Mouse (Mus musculus) C2C12 (cell line): ENCODE data around the gene Nxt2. TPM values are rescaled to one million over a fixed set of nuclear protein-coding genes. Genes with fewer than 3 reads are reported as not detected.

Experiments used
- H3K27me3 ChIP-seq: one replicate; pipeline ENCODE4 v1.6.1; 2011; ENCODE audit not compliant: control insufficient read depth, insufficient read depth, insufficient read length
- H3K36me3 ChIP-seq: one replicate; pipeline ENCODE4 v1.6.1; 2011; ENCODE audit not compliant: control insufficient read depth, insufficient read depth
- H3K4me3 ChIP-seq: one replicate; pipeline ENCODE4 v1.5.1; 2011; ENCODE audit warnings: mild to moderate bottlenecking, control low read depth; ENCODE audit not compliant: poor library complexity, insufficient read depth, severe bottlenecking
- H3K79me2 ChIP-seq: one replicate; pipeline ENCODE4 v1.6.1; 2011; ENCODE audit not compliant: control insufficient read depth, insufficient read depth
- H3K79me3 ChIP-seq: one replicate; pipeline ENCODE4 v1.6.1; 2011; ENCODE audit warnings: low read depth, control low read depth
- H3ac ChIP-seq: one replicate; pipeline ENCODE3; 2011; ENCODE audit warnings: low read depth; ENCODE audit not compliant: control insufficient read depth, insufficient read length
- CEBPB ChIP-seq: IDR thresholded peaks from one replicate; pipeline ENCODE4 v1.6.1; 2011; ENCODE audit warnings: low read depth, mild to moderate bottlenecking, control low read depth, moderate library complexity
- CTCF ChIP-seq: IDR thresholded peaks from one replicate; pipeline ENCODE4 v1.5.1; 2011; ENCODE audit not compliant: control insufficient read depth, insufficient read depth, insufficient read length
- FOSL1 ChIP-seq: IDR thresholded peaks from one replicate; pipeline ENCODE4 v1.8.0; 2011; ENCODE audit warnings: mild to moderate bottlenecking, low read length; ENCODE audit not compliant: poor library complexity, insufficient read depth, severe bottlenecking
- MAX ChIP-seq: IDR thresholded peaks from one replicate; pipeline ENCODE4 v1.6.1; 2011; ENCODE audit warnings: mild to moderate bottlenecking, control low read depth
- MYOD1 ChIP-seq: IDR thresholded peaks from one replicate; pipeline ENCODE4 v1.6.1; 2011; ENCODE audit warnings: low read depth; ENCODE audit not compliant: control insufficient read depth, insufficient read length
- MYOG ChIP-seq: IDR thresholded peaks from one replicate; pipeline ENCODE4 v1.6.1; 2011; ENCODE audit not compliant: control insufficient read depth, insufficient read length; ENCODE audit errors: extremely low read depth
- USF1 ChIP-seq: IDR thresholded peaks from one replicate; pipeline ENCODE4 v1.6.1; 2011; ENCODE audit warnings: low read depth, mild to moderate bottlenecking, control low read depth, moderate library complexity
- polyA plus RNA-seq: library from polyadenylated mRNA; unstranded; fragments of >200 nt; fragmentation: generic; extraction: Trizol; gene quantifications from one replicate; pipeline ENCODE4 v1.2.1, GENCODE M21; 2012; ENCODE audit warnings: missing spikeins

Nxt2 gene
- polyA plus RNA-seq, 1 experiment: 2.6 TPM

GRCm38 (mm10) chrX:142194420-142194819 lies 32.1 kb upstream of the Nxt2 start:
- Histone ChIP-seq H3K4me3 (no peak overlapping the region), H3K27me3 (peaks cover 3% of the 10 kb centered on the region), H3K79me2 (no peaks in the 10 kb centered on the region), H3K79me3 (no peaks in the 10 kb centered on the region), H3K36me3 (no peaks in the 10 kb centered on the region), H3ac (no peak overlapping the region)
- no peak for TF ChIP-seq CTCF
- no peak for TF ChIP-seq MYOD1

DNA sequence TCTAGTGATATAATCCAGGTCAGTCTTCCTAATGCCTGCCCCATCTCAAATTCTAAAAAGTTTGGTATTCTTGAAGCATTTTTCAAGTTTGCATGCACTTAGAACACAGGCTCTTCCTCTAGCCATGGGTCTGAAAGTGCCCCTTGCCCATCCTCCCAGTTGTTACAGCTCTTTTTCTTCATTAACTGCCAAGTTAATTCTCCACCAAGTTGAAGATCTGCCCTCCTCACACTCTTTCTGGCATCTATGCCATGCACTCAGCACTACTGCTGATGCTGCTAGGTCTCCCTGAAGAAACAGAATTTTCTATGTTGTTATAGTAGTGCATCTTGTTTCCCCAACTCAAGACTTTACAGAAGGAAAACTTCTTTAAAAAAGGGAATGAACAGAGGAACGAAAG lies 31.0 kb upstream of the Nxt2 start:
- Histone ChIP-seq H3K4me3 (no peak overlapping the region), H3K27me3 (no peaks in the 10 kb centered on the region), H3K79me3 (no peaks in the 10 kb centered on the region), H3ac (no peak overlapping the region), H3K79me2 (no peaks in the 10 kb centered on the region), H3K36me3 (no peaks in the 10 kb centered on the region)
- TF ChIP-seq MYOD1: no peak
- TF ChIP-seq MYOG: no peak
- no peak for TF ChIP-seq FOSL1

DNA sequence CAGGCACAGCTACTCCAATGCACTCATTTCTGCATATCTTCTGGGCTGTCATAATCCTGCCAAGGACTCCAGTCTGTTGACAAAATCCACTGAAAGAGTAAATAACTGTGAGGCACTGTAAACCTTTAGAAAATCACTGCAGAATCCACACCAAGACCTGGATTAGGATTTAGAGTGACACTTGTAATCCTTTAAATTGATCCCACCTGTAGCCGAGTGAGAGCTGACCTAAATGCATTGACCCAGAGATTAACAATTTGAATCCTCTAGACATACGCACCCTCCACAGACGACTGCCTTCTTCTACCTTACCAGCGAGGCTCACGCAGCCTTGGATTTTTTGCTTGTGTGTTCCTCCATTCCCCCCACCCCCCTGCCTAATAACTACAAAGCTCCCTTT lies 29.7 kb upstream of the Nxt2 start, which contains the start of gene Gucy2f:
Gucy2f (minus strand) TSS at position 101 of the 400 bp plus-strand sequence.
- H3ac ChIP-seq: no peak within 1 kb of the TSS
- H3K79me3 ChIP-seq: no peaks in the 10 kb centered on the region
- H3K27me3 ChIP-seq: no peaks in the 10 kb centered on the region
- TF ChIP-seq MYOG: no peak
- TF ChIP-seq MYOD1: no peak
- TF ChIP-seq MAX: no peak
- TF ChIP-seq FOSL1: no peak
- TF ChIP-seq USF1: no peak
- no peak for TF ChIP-seq CEBPB
- TF ChIP-seq CTCF: no peak
- H3K36me3 ChIP-seq: no peaks in the 10 kb centered on the region
- H3K4me3 ChIP-seq: no peak within 1 kb of the TSS
- H3K79me2 ChIP-seq: no peaks in the 10 kb centered on the region

GRCm38 (mm10) chrX:142200295-142200694 lies 26.3 kb upstream of the Nxt2 start:
- Histone ChIP-seq H3K79me2 (no peaks in the 10 kb centered on the region), H3ac (no peak overlapping the region), H3K36me3 (no peaks in the 10 kb centered on the region), H3K4me3 (no peak overlapping the region), H3K27me3 (no peaks in the 10 kb centered on the region), H3K79me3 (no peaks in the 10 kb centered on the region)
- TF ChIP-seq CTCF: no peak
- TF ChIP-seq CEBPB: no peak
- TF ChIP-seq USF1: no peak
- TF ChIP-seq MAX: no peak
- TF ChIP-seq MYOD1: no peak
- no peak for TF ChIP-seq FOSL1
- no peak for TF ChIP-seq MYOG

- H3K27me3 ChIP-seq: no peaks in the 10 kb centered on the region
- no peaks in the 10 kb centered on the region for H3K79me3 ChIP-seq
- H3K4me3 ChIP-seq: peak overlapping the region; percentile 30
- no peaks in the 10 kb centered on the region for H3K79me2 ChIP-seq
- no peaks in the 10 kb centered on the region for H3K36me3 ChIP-seq
- TF ChIP-seq CEBPB (no peak), MAX (peak; percentile 60), CTCF (no peak), USF1 (no peak), MYOG (no peak)
- no peak overlapping the region for H3ac ChIP-seq
These were observed 956 bp downstream of the Nxt2 start for GRCm38 (mm10) chrX:142227398-142228054.

- Histone ChIP-seq H3K36me3 (no peaks in the 10 kb centered on the region), H3K4me3 (peak overlapping the region; percentile 30), H3ac (peak overlapping the region; percentile 61), H3K27me3 (no peaks in the 10 kb centered on the region), H3K79me2 (no peaks in the 10 kb centered on the region), H3K79me3 (no peaks in the 10 kb centered on the region)
- no peak for TF ChIP-seq MYOG
- TF ChIP-seq MYOD1: no peak
- TF ChIP-seq USF1: no peak
- no peak for TF ChIP-seq MAX
- no peak for TF ChIP-seq CTCF
- no peak for TF ChIP-seq CEBPB
- TF ChIP-seq FOSL1: no peak
These were observed 1.6 kb downstream of the Nxt2 start for GRCm38 (mm10) chrX:142228055-142228768.
